Mouse (Mus musculus) liver, adult (tissue): ENCODE measurements around the gene Dlgap3.

ENCODE experiments used
- GATA4 ChIP-seq: IDR thresholded peaks from 2 replicates; pipeline ENCODE4 v1.6.1; 2014; ENCODE audit warnings: mild to moderate bottlenecking, low read length; ENCODE audit not compliant: insufficient replicate concordance

Dlgap3 gene

GRCm38 (mm10) chr4:127168914-127169345, at the start of gene Dlgap3:
Dlgap3 (plus strand) TSS chr4:127169204.
- TF ChIP-seq GATA4: no peak

GRCm38 (mm10) chr4:127123391-127123790, 45.6 kb upstream of the Dlgap3 start, which contains the start of gene Tmem35b:
Tmem35b (plus strand) TSS chr4:127123691.
- TF ChIP-seq GATA4: no peak

- no peak for TF ChIP-seq GATA4
Measured at GRCm38 (mm10) chr4:127124331-127124730, 44.7 kb upstream of the Dlgap3 start.

GRCm38 (mm10) chr4:127125834-127126463, 43.1 kb upstream of the Dlgap3 start:
- no peak for TF ChIP-seq GATA4

GRCm38 (mm10) chr4:127134687-127135086, 34.3 kb upstream of the Dlgap3 start:
- TF ChIP-seq GATA4: no peak

GRCm38 (mm10) chr4:127137591-127137990, 31.4 kb upstream of the Dlgap3 start:
- no peak for TF ChIP-seq GATA4

- no peak for TF ChIP-seq GATA4
Measured at GRCm38 (mm10) chr4:127138486-127138885, 30.5 kb upstream of the Dlgap3 start.

- TF ChIP-seq GATA4: no peak
Measured at GRCm38 (mm10) chr4:127150031-127150430, 19.0 kb upstream of the Dlgap3 start.

GRCm38 (mm10) chr4:127153345-127153744, 15.7 kb upstream of the Dlgap3 start:
- TF ChIP-seq GATA4: no peak

GRCm38 (mm10) chr4:127155757-127156156, 13.2 kb upstream of the Dlgap3 start:
- TF ChIP-seq GATA4: no peak

- no peak for TF ChIP-seq GATA4
Measured at GRCm38 (mm10) chr4:127157746-127158145, 11.3 kb upstream of the Dlgap3 start.

GRCm38 (mm10) chr4:127163926-127164325, 5.1 kb upstream of the Dlgap3 start:
- TF ChIP-seq GATA4: no peak

GRCm38 (mm10) chr4:127167096-127167495, 1.9 kb upstream of the Dlgap3 start:
- no peak for TF ChIP-seq GATA4

GRCm38 (mm10) chr4:127167731-127168130, 1.3 kb upstream of the Dlgap3 start:
- TF ChIP-seq GATA4: no peak

GRCm38 (mm10) chr4:127168211-127168913, 642 bp upstream of the Dlgap3 start:
- TF ChIP-seq GATA4: no peak
